Mouse (Mus musculus) testis, adult 2 months (tissue): Measurements from ENCODE around the gene Sh3pxd2a.

Source experiments
- CTCF ChIP-seq: fragments of 200-500 bp; IDR thresholded peaks from 2 replicates; pipeline ENCODE4 v1.5.1; 2012; ENCODE audit warnings: low read depth, mild to moderate bottlenecking, inconsistent platforms, low read length, moderate library complexity; ENCODE audit not compliant: control insufficient read depth, insufficient read depth, insufficient replicate concordance
- POLR2A ChIP-seq: fragments of 200-500 bp; IDR thresholded peaks from 2 replicates; pipeline ENCODE4 v1.6.1; 2012; ENCODE audit warnings: low read depth, mild to moderate bottlenecking, inconsistent platforms, low read length, moderate library complexity; ENCODE audit not compliant: control insufficient read depth

GRCm38 (mm10) chr19:47221500-47222153 is 242.6 kb downstream of the Sh3pxd2a start:
- TF ChIP-seq POLR2A: no peak
- no peak for TF ChIP-seq CTCF
